Mouse (Mus musculus): ENCODE results near the gene Esyt1.

GRCm38 (mm10) chr10:128544674-128545569 lies 19.3 kb upstream of the Esyt1 start:
- TF ChIP-seq CTCF (IDR thresholded peaks at IDR 0.05; ENCODE audit: control insufficient read depth, insufficient read depth, insufficient read length), result no peak
- TF ChIP-seq MYOD1 (IDR thresholded peaks at IDR 0.05; ENCODE audit: control insufficient read depth, insufficient read length, low read depth), result no peak
- no peak for TF ChIP-seq CEBPB (IDR thresholded peaks at IDR 0.05; ENCODE audit: low read depth)
- no peak for TF ChIP-seq USF1 (IDR thresholded peaks at IDR 0.05; ENCODE audit: low read depth)
- TF ChIP-seq MAX (IDR thresholded peaks at IDR 0.05), result no peak
- no peak for TF ChIP-seq MYOG (IDR thresholded peaks at IDR 0.05; ENCODE audit: control insufficient read depth, extremely low read depth, insufficient read length)
- TF ChIP-seq FOSL1 (IDR thresholded peaks at IDR 0.05; ENCODE audit: insufficient read depth, low read length, poor library complexity, severe bottlenecking), result no peak

Measured in C2C12 (cell line).